Mouse (Mus musculus): ENCODE measurements around the gene Cpne5. TPM values are rescaled to one million over a fixed set of nuclear protein-coding genes. Genes with fewer than 3 reads are reported as not detected.

Cpne5 gene
- polyA plus RNA-seq, 1 experiment, result not detected

- H3K4me3 ChIP-seq (ENCODE audit: insufficient read depth, low read depth, low read length), result no peak overlapping the region
- H3K4me1 ChIP-seq (ENCODE audit: control insufficient read depth, insufficient read depth, insufficient read length, low read length), result peaks cover 23% of the 10 kb centered on the region
- no peak overlapping the region; the same call in 1 of the 2 replicates for H3K27ac ChIP-seq (replicated peaks; ENCODE audit: low read depth, low read length)
Observed at GRCm38 (mm10) chr17:29247881-29248280, 9.9 kb upstream of the Cpne5 start.

GRCm38 (mm10) chr17:29246602-29247001 lies 8.6 kb upstream of the Cpne5 start:
- H3K27ac ChIP-seq (replicated peaks; ENCODE audit: low read depth, low read length), result no peak overlapping the region
- no peak overlapping the region for H3K4me3 ChIP-seq (ENCODE audit: insufficient read depth, low read depth, low read length)
- peaks cover 20% of the 10 kb centered on the region for H3K4me1 ChIP-seq (ENCODE audit: control insufficient read depth, insufficient read depth, insufficient read length, low read length)

- no peak overlapping the region for H3K4me3 ChIP-seq (ENCODE audit: insufficient read depth, low read depth, low read length)
- H3K4me1 ChIP-seq (ENCODE audit: control insufficient read depth, insufficient read depth, insufficient read length, low read length), result peaks cover 13% of the 10 kb centered on the region
- H3K27ac ChIP-seq (replicated peaks; ENCODE audit: low read depth, low read length), result no peak overlapping the region
Observed at GRCm38 (mm10) chr17:29245725-29246124, 7.8 kb upstream of the Cpne5 start.

GRCm38 (mm10) chr17:29244912-29245311 lies 6.9 kb upstream of the Cpne5 start:
- H3K4me3 ChIP-seq (ENCODE audit: insufficient read depth, low read depth, low read length), result no peak overlapping the region
- peaks cover 8% of the 10 kb centered on the region for H3K4me1 ChIP-seq (ENCODE audit: control insufficient read depth, insufficient read depth, insufficient read length, low read length)
- H3K27ac ChIP-seq (replicated peaks; ENCODE audit: low read depth, low read length), result no peak overlapping the region

- Histone ChIP-seq H3K27ac (replicated peaks; ENCODE audit: low read depth, low read length) (no peak overlapping the region), H3K4me3 (ENCODE audit: insufficient read depth, low read depth, low read length) (peak overlapping the region; percentile 40), H3K4me1 (ENCODE audit: control insufficient read depth, insufficient read depth, insufficient read length, low read length) (no peaks in the 10 kb centered on the region; the same call in 1 of the 2 replicates)
Observed at GRCm38 (mm10) chr17:29238421-29238945, 516 bp upstream of the Cpne5 start.

GRCm38 (mm10) chr17:29237267-29237771 lies 648 bp downstream of the Cpne5 start:
- Histone ChIP-seq H3K27ac (replicated peaks; ENCODE audit: low read depth, low read length) (no peak overlapping the region), H3K4me1 (ENCODE audit: control insufficient read depth, insufficient read depth, insufficient read length, low read length) (no peaks in the 10 kb centered on the region; the same call in 1 of the 2 replicates), H3K4me3 (ENCODE audit: insufficient read depth, low read depth, low read length) (peak overlapping the region; percentile 25)

GRCm38 (mm10) chr17:29236111-29236510 lies 1.9 kb downstream of the Cpne5 start:
- H3K27ac ChIP-seq (replicated peaks; ENCODE audit: low read depth, low read length), result no peak overlapping the region
- H3K4me1 ChIP-seq (ENCODE audit: control insufficient read depth, insufficient read depth, insufficient read length, low read length), result no peaks in the 10 kb centered on the region; the same call in 1 of the 2 replicates
- H3K4me3 ChIP-seq (ENCODE audit: insufficient read depth, low read depth, low read length), result no peak overlapping the region

- Histone ChIP-seq H3K27ac (replicated peaks; ENCODE audit: low read depth, low read length) (no peak overlapping the region), H3K4me3 (ENCODE audit: insufficient read depth, low read depth, low read length) (no peak overlapping the region), H3K4me1 (ENCODE audit: control insufficient read depth, insufficient read depth, insufficient read length, low read length) (no peaks in the 10 kb centered on the region)
Observed at GRCm38 (mm10) chr17:29231109-29231508, 6.9 kb downstream of the Cpne5 start.

GRCm38 (mm10) chr17:29220631-29221030 lies 17.3 kb downstream of the Cpne5 start:
- H3K4me1 ChIP-seq (ENCODE audit: control insufficient read depth, insufficient read depth, insufficient read length, low read length), result no peaks in the 10 kb centered on the region
- H3K27ac ChIP-seq (replicated peaks; ENCODE audit: low read depth, low read length), result no peak overlapping the region
- H3K4me3 ChIP-seq (ENCODE audit: insufficient read depth, low read depth, low read length), result no peak overlapping the region

- no peak overlapping the region for H3K4me3 ChIP-seq (ENCODE audit: insufficient read depth, low read depth, low read length)
- no peak overlapping the region for H3K27ac ChIP-seq (replicated peaks; ENCODE audit: low read depth, low read length)
- no peaks in the 10 kb centered on the region for H3K4me1 ChIP-seq (ENCODE audit: control insufficient read depth, insufficient read depth, insufficient read length, low read length)
Observed at GRCm38 (mm10) chr17:29218017-29218416, 19.9 kb downstream of the Cpne5 start.

- no peaks in the 10 kb centered on the region for H3K4me1 ChIP-seq (ENCODE audit: control insufficient read depth, insufficient read depth, insufficient read length, low read length)
- H3K27ac ChIP-seq (replicated peaks; ENCODE audit: low read depth, low read length), result no peak overlapping the region
- no peak overlapping the region for H3K4me3 ChIP-seq (ENCODE audit: insufficient read depth, low read depth, low read length)
Observed at GRCm38 (mm10) chr17:29216078-29216477, 21.9 kb downstream of the Cpne5 start.

- Histone ChIP-seq H3K4me3 (ENCODE audit: insufficient read depth, low read depth, low read length) (no peak overlapping the region), H3K4me1 (ENCODE audit: control insufficient read depth, insufficient read depth, insufficient read length, low read length) (0 out of 2 replicates have a peak, but pooled peaks cover 2% of the 10 kb centered on the region)
Observed at GRCm38 (mm10) chr17:29214655-29215054, 23.3 kb downstream of the Cpne5 start.

GRCm38 (mm10) chr17:29214193-29214456 lies 23.8 kb downstream of the Cpne5 start:
- Histone ChIP-seq H3K4me3 (ENCODE audit: insufficient read depth, low read depth, low read length) (no peak overlapping the region), H3K4me1 (ENCODE audit: control insufficient read depth, insufficient read depth, insufficient read length, low read length) (0 out of 2 replicates have a peak, but pooled peaks cover 2% of the 10 kb centered on the region), H3K27ac (replicated peaks; ENCODE audit: low read depth, low read length) (no peak overlapping the region)

More at GRCm38 (mm10) chr17:29214655-29215054, 23.3 kb downstream of the Cpne5 start:
- H3K27ac ChIP-seq (replicated peaks; ENCODE audit: low read depth, low read length), result no peak overlapping the region

- Histone ChIP-seq H3K4me3 (ENCODE audit: insufficient read depth, low read depth, low read length) (no peak overlapping the region), H3K4me1 (ENCODE audit: control insufficient read depth, insufficient read depth, insufficient read length, low read length) (0 out of 2 replicates have a peak, but pooled peaks cover 2% of the 10 kb centered on the region), H3K27ac (replicated peaks; ENCODE audit: low read depth, low read length) (no peak overlapping the region)
Observed at GRCm38 (mm10) chr17:29213381-29214192, 24.4 kb downstream of the Cpne5 start.

- 0 out of 2 replicates have a peak, but pooled peaks cover 2% of the 10 kb centered on the region for H3K4me1 ChIP-seq (ENCODE audit: control insufficient read depth, insufficient read depth, insufficient read length, low read length)
- H3K4me3 ChIP-seq (ENCODE audit: insufficient read depth, low read depth, low read length), result no peak overlapping the region
- no peak overlapping the region for H3K27ac ChIP-seq (replicated peaks; ENCODE audit: low read depth, low read length)
Observed at GRCm38 (mm10) chr17:29211836-29212235, 26.1 kb downstream of the Cpne5 start.

GRCm38 (mm10) chr17:29210037-29210436 lies 27.9 kb downstream of the Cpne5 start:
- H3K4me1 ChIP-seq (ENCODE audit: control insufficient read depth, insufficient read depth, insufficient read length, low read length), result 0 out of 2 replicates have a peak, but pooled peaks cover 2% of the 10 kb centered on the region
- no peak overlapping the region for H3K4me3 ChIP-seq (ENCODE audit: insufficient read depth, low read depth, low read length)
- no peak overlapping the region for H3K27ac ChIP-seq (replicated peaks; ENCODE audit: low read depth, low read length)

All from brown adipose tissue, adult 24 weeks (tissue).